Mouse (Mus musculus) retina, adult 2 months (tissue): ENCODE results near the gene Dscam.
A peak's percentile ranks its signal among the peaks of the same experiment; 100 is the strongest.

Experiments
- DNase-seq: peaks from one replicate; pipeline ENCODE4 v3.0.0-alpha.2; 2012; ENCODE audit warnings: low read depth, low spot score

Gene Dscam

DNA sequence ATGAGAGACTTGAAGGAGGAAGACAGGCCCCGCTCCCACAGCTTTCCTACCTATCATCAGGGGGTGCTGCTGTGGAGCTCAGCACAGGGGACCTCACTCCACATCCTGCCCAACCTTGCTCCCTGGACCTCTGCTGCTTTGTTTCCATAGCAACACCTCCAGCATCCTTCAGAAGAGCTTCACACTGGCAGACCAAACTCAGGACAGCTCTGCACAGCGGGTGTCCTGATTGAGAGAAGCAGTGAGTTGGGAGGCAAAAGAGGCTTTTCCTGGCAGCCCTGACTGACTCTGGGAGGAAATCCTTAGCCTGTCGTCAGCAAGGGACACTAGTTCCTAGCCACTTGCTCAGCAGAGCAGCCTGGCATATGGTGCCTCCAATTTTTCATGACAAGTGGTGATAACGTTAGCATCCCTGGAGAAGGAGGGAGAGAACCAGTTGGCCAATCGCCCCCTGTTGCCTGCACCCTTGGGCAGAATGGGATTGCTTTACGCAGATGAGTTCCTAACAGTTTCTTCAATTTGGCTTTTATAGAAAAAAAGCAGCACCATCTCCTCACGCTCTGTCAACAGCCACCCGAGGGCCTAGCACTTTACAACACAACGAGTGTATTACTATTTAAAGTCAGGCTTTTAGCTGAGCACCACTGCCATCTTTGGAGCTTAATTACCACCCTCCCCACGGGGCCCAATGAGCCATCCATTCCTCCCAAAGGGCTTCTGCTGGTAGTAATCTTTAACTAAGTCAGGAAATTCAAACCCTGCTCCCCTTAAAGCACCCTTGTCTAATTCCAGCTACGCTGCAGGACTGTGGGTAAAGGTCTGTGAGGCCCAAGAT is 224.9 kb downstream of the Dscam start:
- no peak for DNase-seq

DNA sequence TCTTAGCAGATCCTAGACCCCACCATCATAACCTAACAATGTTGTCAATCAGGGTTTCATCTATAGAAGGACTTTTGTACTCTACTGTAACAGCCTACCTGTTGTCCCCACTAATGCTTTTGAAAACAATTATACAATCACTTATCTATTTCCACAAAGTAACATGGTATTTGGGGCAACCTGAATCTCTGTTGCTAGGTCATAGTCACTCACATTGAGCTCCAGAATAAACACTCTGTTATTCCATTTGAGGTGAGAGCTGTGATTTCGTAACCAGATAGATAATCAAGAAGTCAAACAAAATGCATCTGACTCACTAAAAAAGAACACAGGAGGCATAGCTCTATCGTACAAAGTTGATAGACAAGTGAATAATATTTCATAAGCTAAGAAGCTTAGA is 226.9 kb downstream of the Dscam start:
- no peak for DNase-seq

- DNase-seq = no peak
Observed at GRCm38 (mm10) chr16:96934795-96935194, 235.8 kb downstream of the Dscam start.

DNA sequence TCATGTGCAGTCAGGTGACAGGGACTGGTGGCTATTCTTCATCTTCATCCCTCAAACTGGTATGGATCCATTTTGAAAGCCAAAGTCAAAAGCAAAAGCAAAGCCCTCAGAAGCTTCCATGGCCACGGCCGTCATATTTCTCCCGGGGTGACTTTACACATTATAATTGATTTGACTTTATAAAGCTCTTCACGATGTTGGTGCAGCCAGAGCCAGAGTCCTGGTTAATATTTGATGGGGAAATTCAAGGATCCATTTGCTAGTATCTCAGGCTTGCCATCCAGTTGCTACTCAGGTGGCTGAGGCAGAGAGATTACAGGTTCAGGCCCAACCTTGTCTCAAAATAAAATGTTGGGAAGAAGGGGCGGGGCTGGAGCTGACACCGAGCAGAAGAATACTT is 238.3 kb downstream of the Dscam start:
- DNase-seq = no peak

DNA sequence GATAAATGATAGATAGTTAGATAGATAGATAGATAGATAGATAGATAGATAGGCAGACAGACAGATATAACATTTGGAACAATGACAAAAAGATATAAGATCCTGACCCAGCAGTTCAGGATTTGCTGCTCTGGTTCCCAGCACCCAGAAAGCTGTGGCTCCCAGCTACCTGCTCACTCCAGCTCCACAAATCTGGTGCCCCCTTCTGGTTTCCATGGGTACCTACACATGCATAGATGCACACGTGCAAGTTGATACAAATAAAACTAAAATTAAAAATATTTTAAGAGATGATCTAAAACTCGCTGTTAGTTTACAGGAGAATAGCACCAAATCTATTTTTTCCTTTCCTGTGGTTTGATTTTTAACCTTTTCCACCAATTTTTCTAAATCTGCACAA is 238.8 kb downstream of the Dscam start:
- DNase-seq = no peak

GRCm38 (mm10) chr16:96928011-96928410 is 242.5 kb downstream of the Dscam start:
- no peak for DNase-seq

DNA sequence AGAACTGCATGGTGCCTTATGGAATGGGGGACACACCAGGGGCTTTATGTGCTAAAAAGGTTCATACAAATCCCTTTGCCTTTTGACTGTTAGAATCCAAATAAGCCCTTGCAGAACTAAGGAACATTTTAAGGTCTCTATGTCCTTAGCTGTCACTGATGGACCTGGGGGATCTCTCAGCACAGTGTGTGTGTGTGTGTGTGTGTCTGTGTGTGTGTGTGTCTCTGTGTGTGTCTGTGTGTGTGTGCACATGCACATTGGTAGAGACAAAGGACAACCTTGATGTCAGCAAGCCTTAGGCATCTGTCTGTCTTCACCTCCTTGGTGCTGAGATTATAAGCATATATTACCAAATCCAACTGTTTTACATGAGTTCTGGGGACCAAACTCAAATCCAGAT is 243.1 kb downstream of the Dscam start:
- DNase-seq = no peak

DNA sequence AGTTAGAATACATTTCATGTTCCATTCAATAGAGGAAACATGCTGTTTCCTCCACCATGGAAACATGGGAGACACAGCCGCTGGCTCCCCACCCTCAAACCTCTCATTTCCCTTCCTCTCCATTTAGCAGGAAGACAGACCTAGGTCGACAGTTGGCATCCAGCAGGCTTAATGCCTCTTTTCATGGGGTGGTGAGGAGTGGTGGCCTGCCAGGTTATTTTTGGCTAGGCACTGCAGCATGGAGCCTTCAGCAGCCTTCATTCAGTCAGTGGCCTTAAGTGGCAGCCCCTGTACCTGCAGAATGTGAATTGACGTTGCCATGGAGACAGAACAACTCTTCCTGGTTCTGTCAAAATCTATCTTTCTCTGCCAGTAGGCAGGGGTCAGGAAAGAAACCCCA is 243.6 kb downstream of the Dscam start:
- no peak for DNase-seq

GRCm38 (mm10) chr16:96923941-96924340 is 246.6 kb downstream of the Dscam start:
- no peak for DNase-seq

DNA sequence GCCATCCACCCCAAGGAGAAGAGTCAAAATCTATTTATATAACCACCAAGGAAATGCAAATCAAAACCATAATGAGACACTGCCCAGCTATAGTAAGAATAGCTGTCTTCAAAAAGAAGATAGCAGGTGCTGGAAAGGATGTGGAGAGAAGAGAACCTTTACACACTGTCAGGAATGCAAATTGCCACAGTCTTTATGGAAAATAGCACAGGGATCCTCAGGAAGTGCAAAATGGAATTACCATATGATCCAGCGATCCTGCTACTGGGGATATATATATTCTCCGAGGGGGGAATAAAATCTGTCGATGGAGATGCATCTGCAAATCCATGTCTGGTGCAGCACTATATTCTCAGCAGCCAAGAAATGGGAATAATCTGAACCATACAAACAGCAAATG is 256.1 kb downstream of the Dscam start:
- DNase-seq = no peak

DNA sequence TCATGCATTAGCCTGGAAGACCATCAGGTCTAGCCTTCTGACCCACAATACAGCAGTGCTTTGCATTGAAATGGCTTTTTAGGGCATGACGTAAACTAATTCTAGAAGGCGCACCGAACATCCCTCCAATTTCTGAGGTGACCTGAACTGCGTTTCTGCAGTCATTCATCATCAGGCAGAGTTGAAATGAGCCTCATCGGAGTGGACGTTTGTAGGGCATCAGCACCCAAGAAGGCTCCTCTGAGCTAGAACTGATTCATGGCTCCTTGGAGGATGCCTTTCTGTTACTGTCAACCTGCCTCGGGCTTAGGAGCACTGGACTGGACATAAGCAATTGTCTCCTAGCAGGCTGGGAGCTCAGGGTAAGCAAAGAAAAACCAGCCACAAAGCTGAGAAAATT is 257.7 kb downstream of the Dscam start:
- DNase-seq = peak; percentile 3

DNA sequence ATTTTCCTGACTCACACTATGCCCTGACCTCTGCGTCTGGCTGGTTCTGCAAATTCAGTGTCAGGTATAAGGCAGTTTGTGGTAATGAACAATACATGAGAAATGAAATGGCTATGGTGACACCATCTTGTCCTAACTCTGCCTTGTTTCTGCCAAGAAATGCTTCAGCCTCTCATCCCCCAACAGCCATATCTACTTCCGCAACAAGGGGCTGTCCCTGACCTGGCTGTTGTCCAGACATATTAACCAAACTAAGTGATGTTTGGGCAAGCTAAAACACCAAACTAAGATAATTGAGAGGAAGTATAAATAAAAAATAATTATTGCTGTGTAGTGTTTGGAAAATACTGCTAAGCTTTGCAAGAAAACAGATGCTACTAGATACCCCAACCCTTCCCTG is 258.4 kb downstream of the Dscam start:
- no peak for DNase-seq

DNA sequence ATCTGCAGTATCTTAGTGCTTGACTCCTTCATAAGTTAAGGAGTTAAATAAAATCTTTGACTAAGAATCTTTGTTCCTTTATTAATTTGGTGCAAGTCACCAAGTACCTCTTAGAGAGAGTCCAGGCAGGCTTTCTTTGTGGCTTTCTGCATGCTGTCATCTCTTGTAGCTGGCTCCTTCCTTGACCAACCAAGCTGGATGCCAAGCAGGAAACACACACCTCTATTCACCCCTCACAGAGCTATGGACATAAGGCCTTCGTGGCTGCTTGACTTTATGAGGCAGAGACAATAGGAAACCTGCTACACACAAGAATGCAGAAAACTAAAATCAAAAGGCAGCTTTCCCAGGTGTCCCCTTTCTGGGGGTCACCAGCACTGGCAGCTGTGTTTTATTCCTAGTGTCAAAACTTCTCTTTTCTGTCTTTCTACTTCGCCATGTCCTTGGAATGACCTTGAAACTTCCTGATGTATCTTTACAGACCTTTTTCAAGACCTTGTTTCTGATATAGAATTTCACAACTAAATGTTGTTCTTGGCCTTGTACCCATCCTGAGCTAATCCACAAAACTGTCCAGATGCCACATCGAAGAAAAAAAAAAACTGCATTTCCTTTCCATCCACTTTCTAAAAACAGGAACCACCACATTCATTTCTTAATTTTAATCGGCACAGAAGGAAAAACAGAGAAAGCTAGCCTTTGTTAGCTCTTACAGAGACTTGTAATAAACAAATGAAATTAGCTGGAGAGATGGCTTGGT is 260.0 kb downstream of the Dscam start:
- no peak for DNase-seq

DNA sequence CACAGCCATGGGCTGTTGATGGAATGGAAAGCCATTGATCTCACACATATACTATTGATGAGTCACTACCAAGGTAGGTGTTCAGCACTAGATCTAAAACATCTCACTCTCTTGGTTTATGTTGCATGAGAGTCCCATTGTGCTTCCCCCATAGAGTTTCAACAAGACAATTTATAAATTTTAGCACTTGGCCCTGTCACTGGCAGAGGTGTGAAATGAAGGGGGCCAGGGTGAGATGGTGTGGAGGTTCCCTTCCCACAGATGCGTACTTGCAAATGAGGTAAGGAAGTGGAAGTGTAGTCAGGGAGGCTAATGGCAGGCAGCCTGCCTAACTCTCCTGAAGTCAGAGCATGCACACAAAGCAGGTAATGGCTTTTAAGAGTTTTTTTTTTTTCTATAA is 262.7 kb downstream of the Dscam start:
- DNase-seq = no peak

- DNase-seq = no peak
Observed at GRCm38 (mm10) chr16:96907081-96907480, 263.5 kb downstream of the Dscam start.

- no peak for DNase-seq
Observed at GRCm38 (mm10) chr16:96906630-96907029, 263.9 kb downstream of the Dscam start.

DNA sequence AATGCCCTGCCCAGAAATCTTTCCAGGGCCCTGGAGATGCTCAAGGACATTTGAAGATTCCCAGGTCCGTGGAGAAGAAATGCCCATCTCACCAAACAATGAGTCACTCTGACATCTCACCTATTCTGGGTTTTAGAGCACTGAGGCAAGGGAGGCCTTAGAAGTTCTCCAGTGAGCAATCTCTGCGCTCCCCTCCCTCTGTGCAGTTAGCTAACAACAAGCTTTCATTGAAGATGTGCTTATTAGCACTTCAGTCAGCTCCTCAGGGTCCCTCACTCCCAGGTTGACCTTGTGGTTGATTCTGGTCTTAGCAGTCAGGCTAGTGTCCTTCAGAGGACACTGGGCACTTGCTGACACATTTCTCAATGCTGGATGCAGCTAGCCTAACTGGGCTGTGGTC is 265.8 kb downstream of the Dscam start:
- DNase-seq = no peak

GRCm38 (mm10) chr16:96904359-96904758 is 266.2 kb downstream of the Dscam start:
- DNase-seq = no peak

DNA sequence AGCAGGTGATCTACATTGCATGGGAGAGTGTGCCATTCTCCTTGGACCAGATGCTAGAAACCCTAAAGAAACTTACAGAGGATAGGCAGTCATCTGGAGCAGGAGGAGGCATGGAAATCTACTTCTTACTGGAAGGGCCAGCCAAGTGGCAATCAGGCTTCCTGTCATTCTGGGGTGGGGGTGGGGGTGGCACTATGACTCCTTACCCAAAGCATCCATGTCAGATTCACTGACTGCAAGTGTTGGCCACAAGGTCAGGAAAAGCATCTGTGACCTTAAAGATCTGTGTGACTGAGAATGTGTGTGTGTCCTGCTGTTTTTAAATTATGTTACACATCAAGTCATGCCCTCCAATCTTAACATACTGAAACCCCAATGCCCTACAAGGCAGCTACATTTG is 268.0 kb downstream of the Dscam start:
- no peak for DNase-seq

DNA sequence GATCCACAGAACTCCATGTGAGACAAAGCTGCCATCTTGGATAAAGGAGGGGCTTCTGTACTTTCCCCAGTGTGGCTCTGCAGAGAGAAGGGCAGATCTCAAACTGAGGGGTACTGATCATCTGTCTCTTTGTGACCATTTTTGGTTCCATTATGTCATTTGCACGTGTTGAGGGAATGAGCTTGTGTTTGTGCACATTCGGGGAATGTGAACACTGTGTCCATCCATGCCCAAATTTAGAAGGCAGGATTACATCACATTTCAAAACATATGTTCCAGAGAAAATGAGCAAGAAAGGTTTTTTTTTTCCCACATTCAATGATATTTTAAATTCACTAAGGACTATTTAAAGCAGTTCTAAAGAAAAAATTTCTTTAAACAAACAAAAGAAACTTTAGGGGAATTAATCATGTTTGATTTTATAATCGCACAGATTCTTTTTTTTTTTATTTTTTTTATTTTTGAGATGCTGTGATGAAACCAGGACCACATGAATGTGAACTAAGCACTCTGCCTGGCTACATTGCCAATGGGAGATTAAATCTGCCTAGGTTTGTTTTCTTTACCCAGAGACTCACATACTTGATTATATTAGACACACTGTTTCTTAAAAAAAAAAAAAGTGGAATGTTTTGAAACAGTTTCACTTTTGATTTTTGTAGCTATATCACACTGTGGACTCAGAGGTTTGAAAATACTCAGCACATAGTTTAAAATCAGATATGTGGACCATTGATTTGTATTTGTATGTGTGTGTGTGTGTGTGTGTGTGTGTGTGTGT is 269.1 kb downstream of the Dscam start:
- no peak for DNase-seq

GRCm38 (mm10) chr16:96899329-96899728 is 271.2 kb downstream of the Dscam start:
- no peak for DNase-seq

- peak; percentile 11 for DNase-seq
Observed at GRCm38 (mm10) chr16:96896510-96897133, 273.9 kb downstream of the Dscam start.
